Mouse (Mus musculus): ENCODE measurements at regions not wholly inside any gene's neighbourhood (a gene's known extent, or its start where the extent isn't known, plus 50 kb on each side); places are given as distances from the start of the nearest gene placed in this dataset.
"Not testable (repeated sequence)": the region's sequence is repeated elsewhere in the genome, so short reads cannot be mapped to it uniquely, and the experiment has no call there.

GRCm38 (mm10) chr15:96830578-96830977 lies 131.0 kb upstream of the Slc38a2 start:
- DNase-seq (ENCODE audit: low spot score in 2 of 2), result peak in 1 of 2 experiments; percentile 8

GRCm38 (mm10) chr15:96829941-96830340 lies 130.4 kb upstream of the Slc38a2 start:
- no peak for DNase-seq (ENCODE audit: low spot score in 2 of 2)

GRCm38 (mm10) chr15:96828681-96829080 lies 129.2 kb upstream of the Slc38a2 start:
- no peak for DNase-seq (ENCODE audit: low spot score in 2 of 2)

GRCm38 (mm10) chr15:96827931-96828330 lies 128.4 kb upstream of the Slc38a2 start:
- no peak for DNase-seq (ENCODE audit: low spot score in 2 of 2)

- DNase-seq (ENCODE audit: low spot score in 2 of 2), result no peak
These were observed 118.9 kb upstream of the Slc38a2 start for GRCm38 (mm10) chr15:96818435-96818834.

GRCm38 (mm10) chr15:96817626-96818025 lies 118.1 kb upstream of the Slc38a2 start:
- no peak for DNase-seq (ENCODE audit: low spot score in 2 of 2)

- DNase-seq (ENCODE audit: low spot score in 2 of 2), result no peak
These were observed 117.6 kb upstream of the Slc38a2 start for GRCm38 (mm10) chr15:96816997-96817570.

GRCm38 (mm10) chr15:96813472-96813871 lies 113.9 kb upstream of the Slc38a2 start:
- DNase-seq (ENCODE audit: low spot score in 2 of 2), result no peak

GRCm38 (mm10) chr15:96802729-96803053 lies 103.2 kb upstream of the Slc38a2 start:
- DNase-seq (ENCODE audit: low spot score in 2 of 2), result no peak

- no peak for DNase-seq (ENCODE audit: low spot score in 2 of 2)
These were observed 102.7 kb upstream of the Slc38a2 start for GRCm38 (mm10) chr15:96802034-96802728.

- DNase-seq (ENCODE audit: low spot score in 2 of 2), result no peak
These were observed 99.7 kb upstream of the Slc38a2 start for GRCm38 (mm10) chr15:96799228-96799627.

- DNase-seq (ENCODE audit: low spot score in 2 of 2), result no peak
These were observed 98.2 kb upstream of the Slc38a2 start for GRCm38 (mm10) chr15:96797615-96798270.

GRCm38 (mm10) chr15:96794177-96794719 lies 94.7 kb upstream of the Slc38a2 start:
- DNase-seq (ENCODE audit: low spot score in 2 of 2), result no peak

- no peak for DNase-seq (ENCODE audit: low spot score in 2 of 2)
These were observed 93.7 kb upstream of the Slc38a2 start for GRCm38 (mm10) chr15:96793251-96793650.

GRCm38 (mm10) chr15:96791306-96791705 lies 91.8 kb upstream of the Slc38a2 start:
- DNase-seq (ENCODE audit: low spot score in 2 of 2), result no peak

GRCm38 (mm10) chr15:96787921-96788320 lies 88.4 kb upstream of the Slc38a2 start:
- DNase-seq (ENCODE audit: low spot score in 2 of 2), result not testable (repeated sequence)

- no peak for DNase-seq (ENCODE audit: low spot score in 2 of 2)
These were observed 85.0 kb upstream of the Slc38a2 start for GRCm38 (mm10) chr15:96784578-96784977.

- DNase-seq (ENCODE audit: low spot score in 2 of 2), result no peak
These were observed 82.0 kb upstream of the Slc38a2 start for GRCm38 (mm10) chr15:96781560-96781959.

GRCm38 (mm10) chr15:96780606-96781005 lies 81.1 kb upstream of the Slc38a2 start:
- DNase-seq (ENCODE audit: low spot score in 2 of 2), result no peak

GRCm38 (mm10) chr15:96779358-96779757 lies 79.8 kb upstream of the Slc38a2 start:
- no peak for DNase-seq (ENCODE audit: low spot score in 2 of 2)

GRCm38 (mm10) chr15:96778321-96778926 lies 78.9 kb upstream of the Slc38a2 start:
- no peak for DNase-seq (ENCODE audit: low spot score in 2 of 2)

GRCm38 (mm10) chr15:96776476-96777075 lies 77.0 kb upstream of the Slc38a2 start:
- DNase-seq (ENCODE audit: low spot score in 2 of 2), result no peak
